Mouse (Mus musculus): ENCODE data around the gene Git1.

The Git1 gene

DNA sequence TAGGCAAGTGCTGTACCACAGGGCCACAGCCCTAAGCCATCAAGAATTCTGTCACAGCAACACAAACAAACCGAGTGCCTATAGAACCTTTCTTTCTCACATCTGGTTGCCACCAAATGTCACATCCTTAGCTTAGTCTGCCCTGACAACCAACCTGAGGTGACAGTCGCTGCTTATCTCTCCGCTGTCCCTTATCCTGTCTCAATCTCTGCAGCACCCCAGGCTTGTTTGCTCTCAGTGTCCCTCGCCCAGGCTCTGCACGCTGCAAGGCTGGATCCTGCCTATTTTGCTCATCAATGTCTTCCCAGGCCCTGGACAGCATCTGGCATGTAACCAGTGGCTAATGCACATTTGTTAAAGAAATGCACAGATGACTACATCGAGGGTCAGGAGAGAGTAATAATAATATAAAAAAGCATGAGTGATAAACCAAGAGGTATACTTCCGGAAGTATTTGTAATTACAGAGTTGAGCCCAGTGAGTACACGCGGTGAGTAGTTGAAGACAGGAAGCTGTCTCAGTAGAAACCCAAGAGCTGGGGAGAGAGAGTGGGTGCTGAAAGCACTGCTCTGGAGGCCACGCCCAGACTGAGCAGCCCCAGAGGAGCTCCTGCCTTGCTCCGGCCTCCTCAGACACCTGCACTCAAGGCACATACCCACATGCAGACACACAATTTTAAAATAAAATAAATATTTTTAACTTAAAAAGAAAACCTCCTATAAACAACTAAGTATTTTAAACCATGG lies 9.7 kb upstream of the Git1 start:
- no peak for DNase-seq

DNA sequence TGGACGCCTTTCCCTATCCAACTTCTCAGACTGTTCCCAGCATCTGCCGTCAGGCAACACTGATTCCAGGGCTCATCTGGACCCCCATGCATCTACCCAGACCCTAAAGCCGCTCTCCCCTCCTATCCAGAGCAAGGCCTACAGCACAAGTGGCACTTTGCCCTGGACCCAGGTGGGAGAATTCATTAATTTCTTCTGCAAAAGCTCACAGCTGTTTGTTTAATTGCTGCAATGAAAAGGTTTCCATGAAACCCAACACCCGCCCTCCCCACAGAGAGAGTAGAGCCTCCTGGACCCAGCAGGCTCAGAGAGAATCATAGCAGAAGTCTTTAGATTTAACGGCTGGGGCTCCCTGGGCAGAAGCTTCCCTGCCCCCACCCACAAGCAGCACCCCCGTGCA lies 8.1 kb upstream of the Git1 start:
- peak; percentile 69 to 70 for DNase-seq

DNA sequence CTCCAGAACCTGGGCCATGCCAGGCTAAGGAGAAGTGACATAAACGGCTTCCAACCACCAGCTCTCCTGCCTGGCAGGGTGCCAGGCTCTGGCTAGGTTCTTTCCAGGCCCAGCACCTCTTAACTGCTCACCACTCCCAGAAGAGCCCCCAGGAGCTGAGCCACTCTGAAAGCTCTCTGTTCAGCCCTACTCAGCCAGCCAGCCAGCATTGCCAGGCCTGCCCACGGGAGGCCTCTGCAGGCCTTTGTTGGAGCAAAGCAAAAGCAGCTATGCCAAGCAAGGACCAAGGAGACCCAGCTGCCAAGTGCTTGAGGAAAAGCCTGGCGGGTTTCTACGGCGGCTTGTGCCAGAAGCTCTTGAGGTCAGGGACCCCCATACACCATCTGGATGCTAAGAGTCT lies 6.6 kb upstream of the Git1 start:
- peak; percentile 82 to 88 for DNase-seq

DNA sequence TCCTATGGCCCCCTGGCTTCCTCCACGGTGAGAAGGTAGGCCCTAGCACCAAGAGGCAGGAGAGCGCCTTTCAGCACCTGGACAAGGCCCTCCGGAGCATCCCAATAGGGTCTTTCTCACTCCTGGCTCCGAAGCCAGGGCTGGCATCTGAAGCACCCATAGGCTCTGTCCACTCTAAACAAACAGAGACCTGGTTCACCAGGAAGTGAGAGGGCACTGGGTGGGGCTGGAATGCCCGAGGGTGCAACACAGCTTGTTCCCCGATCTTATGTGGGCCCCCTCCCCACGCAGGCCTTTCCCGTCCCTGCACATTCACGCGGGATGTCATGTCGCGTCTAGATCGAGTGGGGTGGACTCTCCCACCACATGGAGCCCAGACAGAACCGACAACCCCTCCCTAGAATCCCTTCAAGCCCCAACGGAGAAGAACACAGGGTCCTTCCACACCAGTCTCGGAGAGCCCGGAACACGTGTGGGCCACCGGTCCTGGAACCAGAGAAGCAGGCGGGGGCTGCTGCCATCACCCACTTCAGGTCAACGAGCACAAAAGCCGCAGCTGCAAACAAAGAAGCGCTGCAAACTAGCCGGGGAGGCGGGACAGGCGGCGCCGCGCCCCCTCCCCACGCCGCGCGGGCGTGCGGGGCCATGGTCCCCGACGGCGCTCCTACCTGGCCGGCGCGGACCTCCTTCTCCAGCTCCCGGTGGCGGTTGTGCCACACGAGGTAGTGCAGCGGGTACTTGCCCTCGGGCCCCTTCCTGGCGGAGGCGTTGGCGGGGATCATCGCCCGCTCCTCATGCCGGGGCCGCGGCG lies 4.4 kb upstream of the Git1 start:
- peak; percentile 50 to 55 for DNase-seq

DNA sequence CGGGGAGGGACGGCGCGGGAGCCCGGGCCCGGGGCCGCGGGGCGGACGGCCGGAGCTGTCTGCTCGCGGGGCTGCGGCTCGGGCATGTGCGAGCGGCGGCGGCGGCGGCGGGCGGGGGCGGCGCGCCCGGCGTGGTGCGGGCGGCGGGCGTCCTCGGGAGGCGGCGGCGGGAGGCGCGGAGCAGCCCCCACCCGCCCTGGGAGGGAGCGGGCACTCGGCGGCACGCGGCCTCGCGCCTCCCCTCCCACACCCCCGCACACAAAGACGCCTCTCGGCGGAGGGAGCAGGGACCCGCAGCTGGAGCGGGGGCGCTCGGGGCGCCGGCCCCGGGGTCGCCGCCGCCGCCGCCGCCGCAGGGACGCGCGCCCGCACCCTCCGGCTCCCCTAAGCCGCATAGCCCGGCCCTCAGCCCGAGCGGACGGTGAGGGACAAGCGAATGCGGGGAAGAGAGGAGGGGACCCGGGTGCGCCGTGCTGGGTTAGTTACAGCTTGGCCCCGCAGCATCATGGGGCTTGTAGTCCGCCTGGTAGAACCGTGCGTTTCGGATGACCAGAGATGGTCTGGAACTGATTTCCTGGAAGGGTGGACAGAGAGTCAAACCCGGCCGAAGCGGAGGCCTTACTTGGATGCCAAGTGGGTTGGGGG lies 3.6 kb upstream of the Git1 start, which contains the start of gene Ankrd13b:
Gene Ankrd13b (minus strand): TSS at position 88 of the 645 bp plus-strand sequence.
- peak; percentile 90 to 92 for DNase-seq

DNA sequence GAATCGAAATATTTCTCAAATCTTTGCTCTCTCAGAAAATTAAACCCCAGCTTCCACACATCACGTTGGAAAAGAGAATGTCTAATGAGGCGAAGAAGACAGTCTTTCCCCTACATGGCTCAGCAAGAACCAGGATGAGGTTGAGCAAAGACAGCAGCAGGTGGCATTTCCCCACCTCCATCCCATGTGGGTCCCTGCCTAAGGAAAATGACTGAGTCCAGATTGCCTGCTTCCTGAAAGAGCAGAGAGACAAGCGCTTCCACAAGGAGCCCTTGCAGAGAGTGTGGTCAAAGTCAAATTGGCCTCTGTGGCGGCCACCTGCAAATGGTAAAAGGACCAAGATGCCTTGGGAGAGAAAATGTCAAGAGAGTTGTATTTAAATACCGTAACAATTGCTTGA lies 2.9 kb upstream of the Git1 start:
- no peak for DNase-seq

DNA sequence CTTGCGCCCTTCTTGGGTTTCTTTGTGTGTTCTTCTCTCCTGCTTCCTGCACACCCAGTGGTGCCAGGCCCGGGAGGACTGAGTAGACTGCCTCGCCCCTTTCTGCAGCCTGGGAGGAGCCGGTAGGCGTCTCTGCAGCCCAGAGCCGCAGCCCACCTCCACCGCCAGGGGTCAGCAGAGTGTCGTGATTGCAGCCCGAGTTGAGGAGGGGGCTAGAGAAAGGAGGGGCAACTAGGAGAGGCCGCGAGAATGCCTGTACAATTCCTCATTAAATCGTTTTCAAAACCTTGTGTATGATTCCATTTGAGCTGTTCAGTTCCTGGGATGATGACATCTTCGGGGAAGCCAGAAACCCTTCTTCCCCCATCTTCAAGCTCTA lies 2.2 kb upstream of the Git1 start:
- peak; percentile 98 to 99 for DNase-seq

DNA sequence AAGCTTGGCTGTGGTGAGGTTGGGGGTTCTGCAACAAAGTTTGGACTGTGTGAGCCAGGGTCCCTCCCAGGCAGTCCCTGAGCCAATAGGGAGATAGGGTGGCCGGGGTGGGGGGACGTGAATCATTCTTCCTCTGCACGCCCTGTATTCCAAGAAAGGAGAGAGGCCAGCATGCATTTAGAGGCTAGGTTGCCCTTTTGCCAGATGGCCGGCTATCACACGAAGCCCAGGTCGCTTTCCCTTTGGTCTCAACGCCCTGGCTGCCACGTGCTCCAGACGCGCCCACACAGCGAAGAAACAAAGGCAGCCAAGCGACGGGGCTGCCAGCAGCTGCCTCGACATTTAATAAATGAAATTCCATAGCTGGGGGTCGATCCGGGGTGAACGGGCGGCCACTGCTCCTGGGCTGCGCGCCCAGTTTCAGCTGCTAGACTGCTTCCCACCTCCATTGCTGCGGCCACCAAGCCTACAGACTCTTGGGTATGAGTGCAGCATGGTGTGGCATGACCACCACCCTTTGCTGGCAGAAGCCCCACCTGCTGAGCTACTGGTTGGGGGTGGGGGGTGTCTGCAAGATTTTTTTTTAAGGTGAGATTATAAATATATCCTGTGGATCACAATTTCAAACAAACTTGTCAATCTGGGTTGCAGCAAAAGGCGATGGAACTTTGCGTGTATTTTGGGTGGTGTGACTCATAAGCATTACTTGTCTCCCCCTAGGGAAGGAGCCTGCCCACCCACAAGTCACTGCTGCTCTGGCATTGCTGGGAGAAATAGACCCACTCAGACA lies 1.7 kb upstream of the Git1 start:
- peak; percentile 80 for DNase-seq

DNA sequence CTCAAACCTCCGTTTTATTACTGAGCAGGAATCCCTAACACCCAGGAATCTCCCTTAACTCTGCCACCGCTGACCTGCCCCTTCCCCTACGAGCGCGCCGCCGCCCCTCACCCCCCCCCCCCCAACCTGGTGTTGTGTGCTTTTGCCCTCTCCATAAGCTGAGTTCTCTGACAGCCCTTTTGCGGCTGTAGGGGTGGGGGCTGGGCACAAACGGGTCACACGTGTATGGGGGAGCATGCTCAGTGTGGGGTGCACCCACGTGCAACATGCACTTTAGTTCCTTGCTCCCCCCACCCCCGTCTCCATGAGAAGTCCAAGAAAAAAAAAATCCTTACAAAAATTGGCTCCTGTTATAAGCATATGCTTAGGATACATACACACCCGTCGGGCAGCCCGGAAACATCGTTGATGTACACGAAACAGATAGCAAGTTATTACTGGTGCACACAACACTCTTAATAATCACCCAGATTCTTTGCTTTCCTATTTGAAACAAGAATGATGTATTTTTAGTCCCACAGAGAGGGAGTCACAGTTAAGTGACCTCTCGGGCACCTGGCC lies 971 bp upstream of the Git1 start:
- peak; percentile 68 for DNase-seq

DNA sequence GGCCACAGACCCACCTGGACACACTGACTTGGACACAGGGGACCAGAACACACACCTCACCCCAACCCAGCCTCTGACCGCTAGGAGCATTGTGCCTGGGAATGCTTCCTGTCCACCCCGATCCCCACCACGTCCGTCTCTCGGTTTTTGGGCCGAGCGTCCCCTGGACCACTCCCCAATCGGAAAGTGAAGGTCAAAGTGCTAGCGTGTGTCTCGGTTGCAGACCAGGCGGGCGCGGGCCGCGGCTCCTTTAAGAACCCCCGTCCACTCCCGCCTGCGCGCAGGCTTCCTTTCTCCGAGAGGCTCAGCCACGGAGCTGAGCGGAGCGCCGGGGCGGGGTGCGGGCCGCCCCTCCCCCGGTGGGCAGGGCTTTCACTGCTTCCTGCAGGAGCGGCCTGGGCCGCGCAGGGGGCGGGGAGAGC lies 440 bp upstream of the Git1 start:
- peak; percentile 93 to 98 for DNase-seq

DNA sequence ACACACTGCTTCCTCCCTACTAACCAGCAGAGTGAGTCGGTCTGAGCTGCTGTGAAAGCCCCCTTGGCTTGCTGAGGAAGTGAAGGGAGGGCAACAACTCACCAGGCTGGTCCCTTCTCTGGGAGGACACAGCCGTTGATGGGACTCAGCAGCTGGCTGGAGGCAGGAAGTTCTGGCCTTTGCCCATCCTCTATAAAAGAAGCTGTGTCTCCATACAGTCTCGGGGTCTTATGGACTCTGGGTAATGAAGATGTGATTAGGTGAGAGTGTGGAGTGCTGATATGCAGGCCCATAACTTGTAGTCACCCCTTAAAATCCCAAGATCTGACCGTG lies 948 bp downstream of the Git1 start:
- DNase-seq, result no peak

DNA sequence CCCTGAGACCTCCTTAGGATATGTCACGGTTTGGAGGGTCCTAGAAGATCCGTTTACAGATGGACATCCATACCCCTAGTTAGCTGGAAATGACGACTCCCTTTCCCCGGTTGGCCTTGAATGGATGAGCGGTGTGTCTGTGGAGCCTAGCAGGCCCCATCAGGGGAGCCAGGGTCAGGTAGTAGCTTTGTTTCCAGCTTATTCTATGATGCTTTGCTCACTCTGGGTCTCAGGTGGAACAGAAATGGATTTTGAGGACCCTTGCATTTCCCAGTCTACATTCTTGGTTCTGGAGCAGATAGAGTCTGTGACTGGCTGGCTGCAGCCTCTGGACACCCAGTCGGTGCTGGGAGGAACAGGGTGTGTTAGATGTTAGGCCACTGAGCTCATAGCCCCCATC lies 1.4 kb downstream of the Git1 start:
- no peak for DNase-seq

DNA sequence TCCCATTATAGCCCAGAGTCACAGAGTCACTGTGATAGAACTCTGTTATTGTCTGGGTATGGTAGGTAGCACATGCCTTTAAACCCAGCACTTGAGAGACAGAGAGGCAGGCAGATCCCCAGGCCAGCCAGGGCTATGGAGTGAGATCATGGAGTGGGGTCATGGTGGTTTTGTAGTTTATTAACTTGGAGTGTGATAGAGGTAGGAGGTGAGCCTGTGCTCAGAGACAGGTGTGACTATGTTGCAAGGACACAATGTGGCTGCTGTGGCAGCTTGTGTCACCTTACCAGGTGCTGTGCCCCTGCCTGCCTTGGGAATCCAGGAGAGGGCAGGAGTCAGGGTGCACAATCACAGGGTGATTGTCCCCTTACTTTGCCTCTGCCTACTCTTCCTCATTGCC lies 2.1 kb downstream of the Git1 start:
- no peak for DNase-seq

DNA sequence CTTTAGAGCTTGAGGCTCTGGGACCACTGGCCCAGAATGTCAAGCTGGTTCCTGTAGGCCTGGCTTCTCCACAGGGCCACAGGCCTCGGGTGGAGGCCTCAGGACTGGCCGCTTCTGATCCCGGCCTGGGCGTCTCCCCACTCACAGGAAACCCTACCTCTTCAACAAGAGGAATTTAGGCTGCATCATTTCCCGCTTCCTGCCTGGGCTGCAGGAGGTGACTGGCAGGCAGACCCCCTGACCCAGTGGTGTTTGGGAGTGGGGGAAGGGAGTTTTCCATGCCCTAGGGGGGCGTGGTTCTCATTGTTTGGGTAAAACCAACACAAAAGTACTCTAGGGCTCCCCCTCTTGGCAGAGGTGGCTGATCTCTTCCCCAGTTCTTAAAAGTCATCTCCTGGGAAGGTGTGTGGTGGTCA lies 4.0 kb downstream of the Git1 start:
- peak; percentile 71 to 74 for DNase-seq

DNA sequence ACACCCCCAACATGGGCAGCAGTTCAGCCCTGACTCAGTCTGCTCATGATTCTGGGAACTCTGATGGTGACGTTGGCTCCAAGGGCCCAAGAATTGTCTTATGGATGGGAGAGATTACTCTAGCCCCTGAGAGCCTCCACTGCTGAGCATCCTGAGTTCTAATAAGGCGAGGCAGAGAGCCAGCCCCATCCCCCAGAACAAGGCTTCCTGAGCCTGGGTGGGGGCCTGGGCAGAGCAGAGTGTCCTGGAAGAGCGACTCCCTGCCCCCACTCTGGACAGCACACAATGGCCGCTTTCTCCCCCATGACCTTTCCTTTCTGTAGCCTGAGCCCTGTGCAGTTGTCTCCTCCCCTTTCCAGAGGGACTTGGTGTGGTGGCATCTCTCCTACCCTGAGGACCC lies 4.5 kb downstream of the Git1 start:
- DNase-seq, result peak in 1 of 2 experiments; percentile 40

DNA sequence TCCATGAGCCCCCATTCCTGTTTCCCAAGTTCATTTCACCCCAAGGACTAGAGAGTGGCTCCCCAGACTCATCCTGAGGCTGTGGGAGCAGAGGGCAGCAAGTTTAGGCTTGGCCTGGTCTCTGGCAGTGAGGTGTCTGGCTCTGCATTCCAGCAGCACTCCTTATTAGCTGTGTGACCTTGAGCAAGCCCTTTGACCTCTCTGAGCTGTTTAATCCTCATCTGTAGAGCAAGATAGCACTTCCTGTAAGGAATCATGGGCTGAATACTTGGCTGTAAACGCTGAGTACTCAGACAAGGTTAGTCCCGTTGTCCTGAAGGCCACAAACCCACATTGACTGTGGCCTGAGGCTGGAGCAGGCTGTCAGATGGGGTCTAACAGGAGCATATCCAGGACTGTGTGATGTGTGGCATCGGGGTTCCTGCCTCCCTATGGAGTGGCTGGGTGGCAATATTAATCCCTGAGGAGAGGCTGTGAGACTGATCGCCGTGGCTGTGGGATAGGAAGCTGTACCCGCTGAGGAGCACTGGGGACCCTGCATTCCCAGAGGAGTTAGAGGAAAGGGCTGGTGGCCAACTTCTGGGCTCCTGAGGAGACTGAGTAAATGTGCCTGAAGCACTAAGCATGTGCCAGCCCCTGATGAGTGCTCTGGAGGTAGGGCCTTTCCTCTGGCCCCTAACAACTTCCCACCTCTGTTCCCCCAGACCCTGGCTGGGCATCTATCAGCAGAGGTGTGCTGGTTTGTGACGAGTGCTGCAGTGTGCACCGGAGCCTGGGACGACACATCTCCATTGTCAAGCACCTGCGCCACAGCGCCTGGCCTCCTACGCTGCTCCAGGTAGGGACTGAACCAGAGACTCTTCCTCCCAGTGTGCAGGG lies 5.1 kb downstream of the Git1 start:
- DNase-seq, result peak in 1 of 2 experiments; percentile 47

DNA sequence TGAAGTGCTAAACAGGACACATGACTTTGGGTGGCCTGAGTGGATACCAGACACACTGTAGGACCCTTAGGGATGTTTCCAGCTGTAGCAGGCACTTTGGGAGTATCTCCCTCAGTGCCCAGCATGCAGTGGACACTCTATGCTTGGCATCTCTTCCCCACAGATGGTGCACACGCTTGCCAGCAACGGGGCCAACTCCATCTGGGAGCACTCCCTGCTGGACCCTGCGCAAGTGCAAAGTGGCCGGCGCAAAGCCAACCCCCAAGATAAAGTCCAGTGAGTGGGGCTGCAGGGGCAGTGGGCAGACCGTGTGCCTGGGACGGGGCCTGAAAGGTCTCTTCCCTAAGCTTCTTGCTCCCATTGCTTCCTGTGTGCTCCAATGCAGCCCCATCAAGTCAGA lies 6.0 kb downstream of the Git1 start:
- DNase-seq, result peak; percentile 87 to 92

DNA sequence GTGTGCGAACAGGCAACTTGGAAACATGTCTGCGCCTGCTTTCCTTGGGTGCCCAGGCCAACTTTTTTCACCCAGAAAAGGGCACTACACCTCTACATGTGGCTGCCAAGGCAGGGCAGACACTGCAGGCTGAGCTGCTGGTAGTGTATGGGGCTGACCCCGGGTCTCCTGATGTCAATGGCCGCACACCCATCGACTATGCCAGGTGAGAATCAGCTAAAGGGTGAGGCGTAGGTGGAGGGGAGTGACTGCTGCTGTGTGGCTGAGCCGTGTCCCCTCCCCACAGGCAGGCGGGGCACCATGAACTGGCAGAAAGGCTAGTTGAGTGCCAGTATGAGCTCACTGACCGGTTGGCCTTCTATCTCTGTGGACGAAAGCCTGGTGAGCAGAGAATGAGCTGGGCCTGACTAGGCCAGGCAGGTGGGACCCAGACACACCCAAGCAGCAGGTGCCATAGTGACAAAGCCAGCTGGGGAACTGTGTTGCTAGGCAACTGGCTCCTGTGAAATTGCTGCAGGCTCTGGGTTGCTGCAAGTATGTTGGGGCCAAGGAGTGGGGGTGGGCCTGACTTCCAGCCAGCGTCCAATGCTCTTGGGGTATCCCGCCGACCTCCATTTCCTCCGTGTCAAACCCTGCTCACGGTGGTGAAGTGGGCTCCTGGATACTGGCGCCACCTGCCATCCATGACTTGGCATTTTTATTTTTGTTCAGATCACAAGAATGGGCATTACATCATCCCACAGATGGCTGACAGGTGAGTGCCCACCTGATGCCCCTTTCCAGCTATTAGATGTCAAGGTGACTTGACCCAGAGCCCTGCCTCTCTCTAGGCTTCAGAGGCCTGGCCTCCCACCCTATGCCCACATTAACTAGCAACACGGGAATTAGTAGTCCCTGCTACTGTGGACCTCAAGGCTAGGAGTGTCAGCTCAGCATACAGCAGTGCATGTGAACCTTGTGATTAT lies 7.3 kb downstream of the Git1 start:
- peak in 1 of 2 experiments; percentile 55 for DNase-seq

DNA sequence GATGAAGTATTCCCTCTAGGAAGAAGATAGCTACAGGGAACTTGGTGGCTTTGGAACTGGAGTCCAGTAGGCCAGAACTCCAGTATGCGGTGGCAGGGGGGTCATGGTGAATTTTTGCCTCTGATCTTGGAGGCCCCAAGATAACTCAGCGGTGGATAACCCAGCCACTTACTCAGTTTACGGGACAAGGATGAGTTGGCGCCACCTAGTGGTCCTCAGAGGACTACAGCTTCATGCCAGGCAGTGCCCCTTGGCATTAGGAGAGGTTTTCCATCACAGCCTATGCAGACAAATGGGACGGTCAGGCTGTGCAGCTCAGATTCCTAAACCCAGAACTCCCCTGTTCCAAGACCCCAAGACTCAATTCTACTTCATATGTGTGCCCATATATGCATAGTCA lies 8.0 kb downstream of the Git1 start:
- DNase-seq, result peak; percentile 89 to 90

DNA sequence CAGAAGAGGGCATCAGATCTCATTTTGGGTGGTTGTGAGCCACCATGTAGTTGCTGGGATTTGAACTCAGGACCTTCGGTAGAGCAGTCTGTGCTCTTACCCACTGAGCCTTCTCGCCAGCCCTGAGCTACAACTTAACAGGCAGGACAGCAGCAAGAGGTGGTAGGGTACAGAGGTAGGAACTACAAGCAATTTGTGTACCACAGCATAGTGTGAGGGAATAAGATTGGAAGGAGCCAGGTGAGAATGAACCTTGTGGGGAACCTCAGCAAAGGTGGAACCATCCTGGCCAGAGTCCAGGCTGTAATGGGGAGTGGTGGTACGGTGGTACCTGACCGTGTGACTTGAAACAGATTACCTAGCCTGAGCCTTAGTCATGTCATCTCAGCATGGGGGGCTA lies 8.6 kb downstream of the Git1 start:
- no peak for DNase-seq

All from cerebellum, postnatal 10 days (tissue).